Comparison of ENCODE assay signal across 11 mouse cellular contexts in the genomic region with DNA sequence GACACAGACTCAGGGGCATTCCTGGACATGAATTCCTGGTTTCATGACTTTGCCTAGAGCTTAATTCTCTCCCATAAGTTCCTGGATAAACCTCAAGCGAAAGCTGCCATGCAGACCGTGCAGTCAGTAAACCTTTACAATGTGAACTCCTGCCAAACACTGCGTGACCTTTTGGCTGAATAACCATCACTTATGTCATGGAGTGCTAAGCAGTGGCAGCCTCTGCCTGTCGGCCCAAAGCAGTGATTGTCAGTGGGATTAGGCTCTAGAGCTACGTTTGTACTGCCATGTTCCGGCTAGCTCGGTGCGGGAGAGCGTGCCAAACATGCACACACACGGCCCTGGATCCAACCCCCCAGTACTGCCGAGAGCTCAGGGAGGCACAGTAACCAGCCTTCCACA. TPM values are rescaled to one million over a fixed set of nuclear protein-coding genes. Genes with fewer than 3 reads are reported as not detected.
DNase-seq lines count a peak whose midpoint lies in the region; ATAC-seq lines count a peak whose summit lies in the region.
"Had no signal": no experiment of that assay in that cellular context is flagged by ENCODE, and none has a peak within 500 bp of the region (broad histone marks: within the 10 kb centered on the region; RNA-seq: fewer than 3 reads in every experiment).

No protein-coding gene starts in this region.

- H3K9ac ChIP-seq in hindbrain, embryonic 12.5 days, result no peak overlapping the region
- no peak overlapping the region for H3K9ac ChIP-seq in hindbrain, embryonic 11.5 days (ENCODE audit: low read depth, low read length)
- peak overlapping the region; percentile 44 for H3K9ac ChIP-seq in heart, embryonic 16.5 days (ENCODE audit: low read length)

- H3K27ac ChIP-seq in hindbrain, embryonic 12.5 days, result peak overlapping the region; percentile 30; the same call in 1 of the 2 replicates
- no peak overlapping the region for H3K27ac ChIP-seq in hindbrain, embryonic 11.5 days (ENCODE audit: low read depth, low read length)
- peak overlapping the region; percentile 91 for H3K27ac ChIP-seq in heart, embryonic 16.5 days (ENCODE audit: low read length)
- H3K27ac ChIP-seq: midbrain, embryonic 10.5 days had no signal

- H3K4me3 ChIP-seq in hindbrain, embryonic 12.5 days, result no peak overlapping the region
- no peak overlapping the region for H3K4me3 ChIP-seq in hindbrain, embryonic 11.5 days (ENCODE audit: low read depth, low read length)
- H3K4me3 ChIP-seq in heart, embryonic 16.5 days (ENCODE audit: low read length), result no peak overlapping the region
- H3K4me3 ChIP-seq: midbrain, embryonic 10.5 days had no signal

- no peaks in the 10 kb centered on the region for H3K36me3 ChIP-seq in hindbrain, embryonic 12.5 days
- no peaks in the 10 kb centered on the region for H3K36me3 ChIP-seq in hindbrain, embryonic 11.5 days (ENCODE audit: control insufficient read depth, insufficient read depth, low read length)
- 0 out of 2 replicates have a peak, but pooled peaks cover 2% of the 10 kb centered on the region for H3K36me3 ChIP-seq in heart, embryonic 16.5 days (ENCODE audit: control insufficient read depth, insufficient read depth)

- no peaks in the 10 kb centered on the region for H3K27me3 ChIP-seq in hindbrain, embryonic 12.5 days
- H3K27me3 ChIP-seq in hindbrain, embryonic 11.5 days (ENCODE audit: control insufficient read depth, insufficient read depth, low read length), result no peaks in the 10 kb centered on the region
- H3K27me3 ChIP-seq in heart, embryonic 16.5 days (ENCODE audit: control insufficient read depth, insufficient read depth, low read length), result no peaks in the 10 kb centered on the region

- WGBS in hindbrain, embryonic 12.5 days, result 52% methylated on average over 11 of the region's 11 CpGs
- WGBS in hindbrain, embryonic 11.5 days, result 51% methylated on average over 11 of the region's 11 CpGs
- 32% methylated on average over 11 of the region's 11 CpGs for WGBS in heart, embryonic 16.5 days

- no peak overlapping the region for H3K4me2 ChIP-seq in hindbrain, embryonic 12.5 days (replicated peaks)
- no peak overlapping the region for H3K4me2 ChIP-seq in hindbrain, embryonic 11.5 days (replicated peaks; ENCODE audit: low read depth, low read length)
- peak overlapping the region; percentile 27; the same call in 1 of the 2 replicates for H3K4me2 ChIP-seq in heart, embryonic 16.5 days (ENCODE audit: low read depth, low read length)

- H3K4me1 ChIP-seq in hindbrain, embryonic 12.5 days, result peaks cover 35% of the 10 kb centered on the region
- H3K4me1 ChIP-seq in hindbrain, embryonic 11.5 days (replicated peaks; ENCODE audit: control insufficient read depth, insufficient read depth, low read length), result no peaks in the 10 kb centered on the region; the same call in 1 of the 2 replicates
- peaks cover 65% of the 10 kb centered on the region for H3K4me1 ChIP-seq in heart, embryonic 16.5 days (ENCODE audit: control insufficient read depth, insufficient read depth, low read length)

- ATAC-seq in hindbrain, embryonic 12.5 days (ENCODE audit: low FRiP score), result no peak
- no peak for ATAC-seq in hindbrain, embryonic 11.5 days (ENCODE audit: low FRiP score)
- ATAC-seq in heart, embryonic 16.5 days (replicated peaks; ENCODE audit: extremely low read depth, insufficient read depth, low FRiP score), result peak; percentile 50; the same call in 1 of the 2 replicates

- no peak for DNase-seq in hindbrain, embryonic 11.5 days (ENCODE audit: low spot score)
- DNase-seq in adipocyte (ENCODE audit: low spot score), result peak; percentile 14
- peak; percentile 50 to 51 for DNase-seq in cerebellum, adult 18-20 months
- no peak for DNase-seq in T-cell, adult 2 months (ENCODE audit: low spot score)
- no peak for DNase-seq in urinary bladder, postnatal 25 days (ENCODE audit: low spot score)
- no peak for DNase-seq in urinary bladder, postnatal 4 days (ENCODE audit: low spot score in 2 of 2)
- DNase-seq: gastrocnemius, postnatal 10 days; right cerebral cortex, postnatal 25 days had no signal

- H3K9me3 ChIP-seq in hindbrain, embryonic 12.5 days (replicated peaks), result no peaks in the 10 kb centered on the region
- H3K9me3 ChIP-seq in hindbrain, embryonic 11.5 days (ENCODE audit: control insufficient read depth, low read length), result no peaks in the 10 kb centered on the region
- no peaks in the 10 kb centered on the region for H3K9me3 ChIP-seq in heart, embryonic 16.5 days (replicated peaks; ENCODE audit: control insufficient read depth, low read length)
- H3K9me3 ChIP-seq: midbrain, embryonic 10.5 days had no signal

RNA-seq across cellular contexts. Expression of gene Kif13a, which starts 18.6 kb away (rescaled TPM):
- 22.3 and 23.9 TPM in 2 replicates for polyA plus RNA-seq in hindbrain, embryonic 12.5 days (2016; fragmentation: Nextera tagmentation; extraction: Ambion mirVana)
- polyA plus RNA-seq in hindbrain, embryonic 11.5 days (2014; fragmentation: Nextera tagmentation; extraction: Ambion mirVana), result 14.5 and 17.4 TPM in 2 replicates
- 17.8 and 30.0 TPM in 2 replicates for polyA plus RNA-seq in heart, embryonic 16.5 days (2015; fragmentation: Nextera tagmentation; extraction: Ambion mirVana)

Comparison
In these comparisons a context has a peak if more than half of its experiments do, and no peak if none do; other contexts are left out.
1. DNase-seq: peak in adipocyte (single experiment) and cerebellum, adult 18-20 months (2 of 2); none in hindbrain, embryonic 11.5 days (single experiment), T-cell, adult 2 months (single experiment), urinary bladder, postnatal 25 days (single experiment) and urinary bladder, postnatal 4 days (0 of 2).